Comparison of ENCODE assay signal across 8 mouse cellular contexts in the genomic region with DNA sequence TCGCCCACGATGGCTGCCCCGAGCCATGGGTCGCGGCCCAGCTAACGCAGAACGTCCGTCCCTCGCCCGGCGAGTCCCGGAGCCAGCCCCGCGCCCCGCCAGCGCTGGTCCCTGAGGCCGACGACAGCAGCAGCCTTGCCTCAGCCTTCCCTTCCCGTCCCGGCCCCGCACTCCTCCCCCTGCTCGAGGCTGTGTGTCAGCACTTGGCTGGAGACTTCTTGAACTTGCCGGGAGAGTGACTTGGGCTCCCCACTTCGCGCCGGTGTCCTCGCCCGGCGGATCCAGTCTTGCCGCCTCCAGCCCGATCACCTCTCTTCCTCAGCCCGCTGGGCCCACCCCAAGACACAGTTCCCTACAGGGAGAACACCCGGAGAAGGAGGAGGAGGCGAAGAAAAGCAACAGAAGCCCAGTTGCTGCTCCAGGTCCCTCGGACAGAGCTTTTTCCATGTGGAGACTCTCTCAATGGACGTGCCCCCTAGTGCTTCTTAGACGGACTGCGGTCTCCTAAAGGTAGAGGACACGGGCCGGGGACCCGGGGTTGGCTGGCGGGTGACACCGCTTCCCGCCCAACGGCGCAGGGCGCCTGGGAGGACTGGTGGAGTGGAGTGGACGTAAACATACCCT. TPM values are rescaled to one million over a fixed set of nuclear protein-coding genes. Genes with fewer than 3 reads are reported as not detected.
A peak's percentile ranks its signal among the peaks of the same experiment; 100 is the strongest.
DNase-seq lines count a peak whose midpoint lies in the region; ATAC-seq and TF ChIP-seq lines count a peak whose summit lies in the region.

No protein-coding gene starts in this region.

- no peak for ATAC-seq in heart, embryonic 14.5 days (ENCODE audit: insufficient number of reproducible peaks, insufficient read depth, low FRiP score, low read depth)
- ATAC-seq in CD4-positive, CD25-positive, alpha-beta regulatory T cell, adult 4 months: no peak

- H3K4me3 ChIP-seq in kidney, adult 2 months (ENCODE audit: insufficient read depth, low read depth, low read length): peak overlapping the region; percentile 48
- H3K4me3 ChIP-seq in embryonic fibroblast, embryonic 13.5 days (ENCODE audit: insufficient read depth, low read length): peak overlapping the region; percentile 47
- H3K4me3 ChIP-seq in heart, embryonic 14.5 days (ENCODE audit: control insufficient read depth in 1 of 2, insufficient read depth in 1 of 2, low read depth in 1 of 2, low read length in 2 of 2): peak overlapping the region; percentile 52 to 70
- H3K4me3 ChIP-seq in midbrain, embryonic 10.5 days: peak overlapping the region; percentile 65

- WGBS in kidney, adult 2 months: 3% methylated on average over 48 of the region's 48 CpGs
- WGBS in heart, embryonic 14.5 days: under 1% methylated on average over 48 of the region's 48 CpGs
- WGBS in midbrain, embryonic 10.5 days: under 1% methylated on average over 48 of the region's 48 CpGs

- H3K36me3 ChIP-seq in kidney, adult 2 months (ENCODE audit: control insufficient read depth, insufficient read depth, low read length): no peaks in the 10 kb centered on the region
- H3K36me3 ChIP-seq in heart, embryonic 14.5 days (ENCODE audit: control insufficient read depth, insufficient read depth, low read length): no peaks in the 10 kb centered on the region
- H3K36me3 ChIP-seq in midbrain, embryonic 10.5 days: no peaks in the 10 kb centered on the region

- H3K4me2 ChIP-seq in heart, embryonic 14.5 days (ENCODE audit: low read length): peak overlapping the region; percentile 95

- DNase-seq in kidney, adult 2 months: peak; percentile 24
- no peak for DNase-seq in kidney, adult 11 months
- peak; percentile 62 to 73 for DNase-seq in kidney, postnatal 4 days
- DNase-seq in midbrain, embryonic 10.5 days (ENCODE audit: low spot score): peak; percentile 67
- DNase-seq in testis, postnatal 10 days (ENCODE audit: low spot score): peak; percentile 50

- TF ChIP-seq POLR2A in kidney, adult 2 months (IDR thresholded peaks at IDR 0.05; ENCODE audit: low read depth, low read length): no peak
- TF ChIP-seq POLR2A in embryonic fibroblast, embryonic 13.5 days (IDR thresholded peaks at IDR 0.05; ENCODE audit: low read depth, low read length): no peak

- H3K27me3 ChIP-seq in kidney, adult 2 months (replicated peaks; ENCODE audit: control insufficient read depth, insufficient read depth, low read length): no peaks in the 10 kb centered on the region; the same call in none of the 2 replicates
- peaks cover 26% of the 10 kb centered on the region for H3K27me3 ChIP-seq in heart, embryonic 14.5 days (ENCODE audit: control insufficient read depth, insufficient read depth, low read length)
- H3K27me3 ChIP-seq in midbrain, embryonic 10.5 days (ENCODE audit: low read depth, poor library complexity, severe bottlenecking): peaks cover 93% of the 10 kb centered on the region

- no peaks in the 10 kb centered on the region for H3K4me1 ChIP-seq in kidney, adult 2 months (ENCODE audit: control insufficient read depth, insufficient read depth, low read length)
- H3K4me1 ChIP-seq in embryonic fibroblast, embryonic 13.5 days (ENCODE audit: control insufficient read depth, insufficient read depth, low read length): no peaks in the 10 kb centered on the region
- H3K4me1 ChIP-seq in heart, embryonic 14.5 days (ENCODE audit: control insufficient read depth in 2 of 2, insufficient read depth in 2 of 2, low read length in 2 of 2): peaks cover 0 to 6% of the 10 kb centered on the region in 2 experiments; a peak in 2 of 4 replicates
- H3K4me1 ChIP-seq in midbrain, embryonic 10.5 days: peaks cover 30% of the 10 kb centered on the region

- TF ChIP-seq CTCF in kidney, adult 2 months (conservative IDR thresholded peaks at IDR 0.05; ENCODE audit: insufficient read depth, insufficient read length, low read depth, low read length): no peak
- no peak for TF ChIP-seq CTCF in embryonic fibroblast, embryonic 13.5 days (IDR thresholded peaks at IDR 0.05; ENCODE audit: borderline replicate concordance, insufficient read depth, low read length)

- peak overlapping the region; percentile 78 for H3K9ac ChIP-seq in heart, embryonic 14.5 days (ENCODE audit: low read length)

- no peaks in the 10 kb centered on the region for H3K9me3 ChIP-seq in heart, embryonic 14.5 days (ENCODE audit: control insufficient read depth, low read length)
- no peaks in the 10 kb centered on the region for H3K9me3 ChIP-seq in midbrain, embryonic 10.5 days (replicated peaks)

- H3K27ac ChIP-seq in kidney, adult 2 months (ENCODE audit: insufficient read depth, low read depth, low read length): no peak overlapping the region
- H3K27ac ChIP-seq in embryonic fibroblast, embryonic 13.5 days (ENCODE audit: insufficient read depth, low read length): no peak overlapping the region
- peak overlapping the region in 1 of 2 experiments; percentile 30; a peak in 1 of 4 replicates for H3K27ac ChIP-seq in heart, embryonic 14.5 days (replicated peaks in 1 of 2; ENCODE audit: control insufficient read depth in 1 of 2, insufficient read depth in 1 of 2, low read depth in 2 of 2, low read length in 2 of 2)
- H3K27ac ChIP-seq in midbrain, embryonic 10.5 days (replicated peaks): peak overlapping the region; percentile 39; the same call in 1 of the 2 replicates

RNA-seq across cellular contexts. Expression of a gene that starts 1.0 kb away (rescaled TPM):
- polyA plus RNA-seq in kidney, adult 2 months (2012; rRNA removed): 1.3 and 2.1 TPM in 2 replicates
- 0.42 and 0.58 TPM in 2 replicates for polyA plus RNA-seq in embryonic fibroblast, embryonic 13.5 days (2011; ENCODE audit: insufficient read length, low read depth, missing spikeins)
- 9.0 and 9.7 TPM in 2 replicates for polyA plus RNA-seq in heart, embryonic 14.5 days (2014; fragmentation: Nextera tagmentation; extraction: Ambion mirVana)
- polyA plus RNA-seq in midbrain, embryonic 10.5 days (2016; fragmentation: Nextera tagmentation; extraction: Ambion mirVana): 1.6 TPM in 2 replicates
- not detected for polyA plus RNA-seq in CD4-positive, CD25-positive, alpha-beta regulatory T cell, adult 4 months (2017; shearing (Covaris generic))
